Mouse (Mus musculus): ENCODE results near the gene Timd2.
"Not testable (repeated sequence)": the region's sequence is repeated elsewhere in the genome, so short reads cannot be mapped to it uniquely, and the experiment has no call there.

The Timd2 gene

DNA sequence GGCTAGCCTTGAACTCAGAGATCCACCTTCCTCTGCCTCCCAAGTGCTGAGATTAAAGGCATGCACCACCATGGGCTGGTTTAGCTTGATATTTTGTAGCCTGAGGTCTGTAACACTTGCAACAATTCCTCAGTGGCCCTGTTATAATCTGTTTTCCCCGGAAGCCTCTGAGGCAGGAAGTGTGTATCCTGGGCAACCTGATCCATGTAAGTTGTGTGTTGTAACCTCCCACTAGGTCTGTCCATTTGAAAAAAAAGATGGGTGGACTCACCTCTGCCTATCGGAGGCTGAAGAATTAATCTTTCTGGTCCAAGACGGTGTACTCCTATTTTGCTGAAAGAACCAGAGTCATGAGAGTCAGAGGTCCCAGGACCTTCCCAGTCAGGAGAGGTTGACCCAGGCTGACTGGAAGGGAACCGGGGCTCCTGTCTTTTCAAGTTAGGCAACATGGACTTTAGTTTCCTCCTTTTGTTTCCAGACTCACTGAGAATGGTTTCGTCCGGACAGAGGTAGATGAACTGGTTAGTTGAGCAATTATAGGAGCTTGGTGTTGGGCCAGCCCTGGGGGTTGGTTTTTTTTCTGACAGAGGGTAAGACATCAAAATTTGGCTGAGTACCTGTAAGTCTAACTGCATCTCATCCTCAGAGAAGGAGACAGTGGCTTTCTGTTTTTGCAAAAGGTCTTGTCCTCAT is at the start of gene Timd2:
Timd2 (minus strand) TSS at position 398 of the 693 bp plus-strand sequence.
- DNase-seq = no peak

GRCm38 (mm10) chr11:46755714-46756113 is 48.9 kb upstream of the Timd2 start:
- not testable (repeated sequence) for DNase-seq

DNA sequence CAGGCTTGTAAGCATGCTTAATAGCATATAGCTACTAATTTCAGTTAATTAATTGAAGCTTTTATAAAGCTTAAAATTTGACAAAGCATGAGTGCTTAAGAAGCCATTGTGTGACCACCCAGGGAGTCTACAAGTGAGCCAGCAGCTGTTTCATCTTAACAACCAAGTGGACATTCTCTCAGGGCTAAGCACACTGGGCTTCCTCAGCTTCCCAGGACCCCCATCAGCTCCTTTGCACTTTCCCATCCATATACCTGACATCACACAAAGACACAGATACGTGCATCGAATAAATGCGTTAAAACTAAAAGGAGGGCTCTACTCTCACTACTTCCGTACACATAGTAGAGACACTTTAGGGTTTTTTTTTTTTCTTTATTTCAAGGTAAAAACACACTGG is 47.8 kb upstream of the Timd2 start:
- no peak for DNase-seq

- no peak for DNase-seq
Observed at GRCm38 (mm10) chr11:46753662-46754061, 46.8 kb upstream of the Timd2 start.

DNA sequence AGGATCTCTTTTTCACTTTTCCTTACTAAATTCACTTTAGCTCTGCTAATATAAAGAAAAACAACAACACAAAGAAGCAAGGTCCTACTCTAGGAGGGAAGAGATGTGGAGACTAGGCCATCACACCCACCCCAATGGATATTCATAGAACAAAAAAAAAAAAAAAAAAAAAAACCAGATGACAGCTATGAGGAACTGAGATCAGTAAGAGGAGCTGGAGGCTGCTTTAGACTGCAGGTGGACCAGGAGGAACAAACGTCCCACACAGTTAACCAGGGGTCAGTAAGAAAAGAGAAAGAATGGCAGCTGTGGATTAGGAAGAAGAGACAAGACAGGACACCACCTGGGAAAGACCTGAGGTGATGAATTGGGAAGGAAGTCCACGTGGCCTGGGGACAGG is 41.1 kb upstream of the Timd2 start:
- no peak for DNase-seq

GRCm38 (mm10) chr11:46741716-46742115 is 34.9 kb upstream of the Timd2 start:
- DNase-seq = no peak

DNA sequence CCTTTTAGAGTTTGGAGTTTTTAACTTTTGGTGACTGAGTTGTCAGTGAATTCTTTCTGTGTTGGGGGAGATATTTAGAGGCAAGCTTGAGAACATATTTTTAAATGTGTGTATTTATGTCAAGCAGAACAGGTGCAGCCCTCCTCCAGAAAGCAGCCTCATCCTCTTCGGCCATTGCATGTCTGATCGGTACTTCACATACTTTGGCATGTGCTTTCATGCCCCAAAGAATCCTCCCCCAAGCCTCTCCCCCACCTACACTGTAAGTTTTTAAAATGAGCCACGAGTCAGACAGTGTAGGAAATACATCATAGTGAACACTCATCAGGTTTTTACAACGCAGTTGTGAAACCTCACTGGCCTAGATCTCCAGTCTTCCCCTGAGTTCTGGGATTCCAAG is 34.0 kb upstream of the Timd2 start:
- no peak for DNase-seq

GRCm38 (mm10) chr11:46739501-46739900 is 32.6 kb upstream of the Timd2 start:
- no peak for DNase-seq

- DNase-seq = not testable (repeated sequence)
Observed at GRCm38 (mm10) chr11:46735076-46735475, 28.2 kb upstream of the Timd2 start, which contains the start of gene Havcr1. Havcr1 (plus strand) TSS chr11:46735080.

DNA sequence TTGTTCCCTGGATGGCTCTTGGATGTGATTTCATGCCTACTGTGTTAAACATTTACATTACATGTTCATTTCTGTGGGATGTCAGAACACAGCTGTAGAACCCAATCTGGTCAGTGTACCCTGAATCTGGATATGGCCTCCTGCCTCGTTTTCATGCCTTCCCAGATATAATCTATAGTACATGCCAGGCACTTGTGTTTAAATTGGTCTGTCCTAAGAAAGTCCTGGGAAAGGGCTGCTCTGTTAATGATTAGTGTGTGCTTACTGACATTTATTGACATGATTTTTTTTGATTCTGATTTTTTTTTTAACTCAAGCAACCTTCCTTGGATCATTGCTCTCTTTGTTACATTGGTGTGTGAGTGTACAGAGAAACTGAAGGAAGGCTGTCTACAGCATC is 27.8 kb upstream of the Timd2 start:
- DNase-seq = no peak

DNA sequence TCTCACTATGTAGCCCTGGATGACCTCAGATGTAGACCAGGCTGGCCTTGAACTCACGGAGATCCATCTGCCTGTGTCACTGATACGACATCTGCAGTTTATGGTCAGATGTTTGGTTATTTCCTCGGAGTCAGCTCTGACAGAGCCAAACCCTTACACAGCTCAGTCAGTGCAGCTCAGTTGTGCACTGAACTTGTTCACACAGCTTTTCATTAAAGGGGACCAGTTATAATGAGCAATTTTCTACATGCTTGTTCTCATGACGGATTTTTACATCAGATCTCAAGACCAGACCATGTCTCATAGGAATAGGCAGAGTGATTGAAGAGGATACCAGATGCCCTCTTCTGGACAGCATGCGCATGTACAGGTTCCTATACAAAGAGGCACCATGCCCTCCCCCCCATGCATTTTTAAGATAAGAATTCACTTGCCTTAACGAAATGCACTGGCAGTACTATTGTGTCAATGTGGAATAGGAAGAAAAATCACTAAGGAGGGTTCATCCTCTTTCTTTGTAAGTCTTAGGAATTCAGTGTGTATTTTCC is 26.5 kb upstream of the Timd2 start:
- DNase-seq = no peak

GRCm38 (mm10) chr11:46731541-46732070 is 24.7 kb upstream of the Timd2 start:
- no peak for DNase-seq

GRCm38 (mm10) chr11:46698830-46699229 is 8.0 kb downstream of the Timd2 start:
- DNase-seq = no peak

GRCm38 (mm10) chr11:46698278-46698655 is 8.6 kb downstream of the Timd2 start:
- no peak for DNase-seq

GRCm38 (mm10) chr11:46697433-46698277 is 9.2 kb downstream of the Timd2 start:
- DNase-seq = no peak

GRCm38 (mm10) chr11:46695849-46696248 is 11.0 kb downstream of the Timd2 start:
- not testable (repeated sequence) for DNase-seq

- DNase-seq = no peak
Observed at GRCm38 (mm10) chr11:46690136-46690535, 16.7 kb downstream of the Timd2 start.

- DNase-seq = no peak
Observed at GRCm38 (mm10) chr11:46683723-46684122, 23.1 kb downstream of the Timd2 start.

DNA sequence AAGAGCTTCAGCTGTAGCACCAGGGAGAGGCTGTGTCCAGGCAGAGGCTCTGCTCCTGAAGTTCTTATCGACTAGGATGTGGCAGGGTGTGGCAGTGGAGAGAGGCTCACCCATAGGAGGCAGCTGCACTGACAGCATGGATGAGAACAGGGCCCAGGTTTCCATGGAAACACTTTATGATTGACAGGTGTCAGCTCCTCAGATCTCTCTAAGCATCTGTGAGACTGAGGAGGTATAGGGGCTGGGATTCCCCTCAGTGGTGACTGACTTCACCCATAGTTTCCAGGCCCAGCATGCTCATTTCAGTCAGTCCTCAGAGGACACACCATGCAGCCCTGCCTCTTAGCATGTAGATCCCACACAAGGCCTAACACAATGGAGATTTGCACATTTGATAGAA is 24.0 kb downstream of the Timd2 start:
- DNase-seq = no peak

DNA sequence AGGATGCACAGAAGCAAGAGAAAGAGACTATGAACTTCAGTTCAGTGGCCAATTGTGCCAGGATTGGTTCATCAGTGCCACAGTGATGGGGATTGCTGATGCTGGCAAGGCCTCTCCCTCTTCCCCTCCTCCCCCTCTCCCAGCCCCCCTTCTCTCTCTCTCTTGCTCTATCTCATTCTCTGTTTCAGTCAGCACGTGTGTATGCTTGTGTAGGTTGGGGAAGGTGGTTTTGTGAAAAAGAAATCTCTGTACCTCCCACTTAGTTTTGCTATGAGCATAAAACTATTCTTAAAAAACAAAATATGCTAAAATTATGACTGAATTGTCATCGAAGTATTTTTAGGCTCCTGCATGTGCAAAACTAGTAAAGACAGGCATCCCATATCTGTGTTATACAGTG is 38.9 kb downstream of the Timd2 start:
- DNase-seq = no peak

DNA sequence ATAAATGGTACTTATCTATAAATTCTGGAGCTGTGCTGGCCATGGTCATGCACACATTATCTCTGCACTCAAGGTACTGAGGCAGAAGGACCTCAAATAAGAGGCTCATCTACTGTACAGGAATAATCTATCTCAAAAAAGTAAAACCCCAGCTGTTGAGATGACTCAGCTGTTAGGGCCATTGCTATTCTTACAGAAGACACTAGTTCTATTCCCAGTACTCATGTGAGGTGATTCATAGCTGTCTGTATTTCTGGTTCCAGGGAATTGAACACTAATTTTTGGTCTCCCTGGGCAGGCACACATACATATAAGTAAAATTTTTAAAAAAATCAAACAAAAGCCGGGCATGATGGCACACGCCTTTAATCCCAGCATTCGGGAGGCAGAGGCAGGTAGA is 39.8 kb downstream of the Timd2 start:
- no peak for DNase-seq

DNA sequence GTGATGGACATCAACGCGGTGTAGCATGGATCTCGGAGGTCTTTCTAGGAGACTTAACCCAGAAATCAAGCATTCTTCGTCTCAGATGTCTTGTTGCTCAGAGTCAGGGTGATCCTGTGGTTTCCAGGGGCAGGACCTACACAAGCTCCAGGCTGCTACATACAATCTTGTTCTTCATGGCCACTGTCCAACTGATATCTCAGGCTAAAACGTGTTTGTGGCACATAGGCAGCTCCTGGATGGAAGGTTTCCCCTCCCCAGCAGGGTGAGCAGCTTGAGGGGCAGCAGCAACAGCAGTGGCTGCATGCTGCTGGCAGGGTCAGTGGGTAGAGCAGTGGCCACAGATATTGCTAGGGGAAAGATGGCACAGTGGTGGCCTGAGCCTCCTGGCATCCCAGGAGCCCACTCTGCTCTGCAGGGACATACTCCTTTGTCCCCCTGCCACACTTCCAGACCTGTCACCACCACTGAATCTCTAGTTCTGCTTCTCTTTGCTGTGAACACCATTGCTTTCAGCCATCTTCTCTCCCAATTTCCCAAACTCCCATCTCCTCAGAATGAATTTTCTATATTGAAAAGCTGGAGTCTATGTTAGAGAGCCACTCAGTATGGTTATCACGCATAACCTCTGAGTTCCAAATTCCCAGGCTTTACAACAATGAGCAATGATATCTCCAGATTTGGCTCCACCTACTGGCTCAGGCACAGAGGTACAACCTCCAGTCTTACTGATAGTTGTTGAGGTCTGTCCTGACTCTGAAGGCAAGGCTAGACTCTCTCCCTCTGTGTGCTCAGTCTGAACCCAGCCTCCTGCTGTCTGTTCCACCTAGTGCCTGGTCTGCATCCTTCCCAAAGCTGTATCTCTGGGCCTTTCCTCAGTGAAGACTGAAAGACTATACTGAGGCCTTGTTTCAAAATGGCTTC is 41.0 kb downstream of the Timd2 start:
- peak; percentile 3 to 4 for DNase-seq

Data from thymus, postnatal 36 days (tissue).